Mouse (Mus musculus): Measurements from ENCODE around the gene Sardh. TPM values are rescaled to one million over a fixed set of nuclear protein-coding genes. Genes with fewer than 3 reads are reported as not detected.

Gene Sardh
- polyA plus RNA-seq (2012; rRNA removed) = 53.5 and 59.8 TPM in 2 replicates

DNA sequence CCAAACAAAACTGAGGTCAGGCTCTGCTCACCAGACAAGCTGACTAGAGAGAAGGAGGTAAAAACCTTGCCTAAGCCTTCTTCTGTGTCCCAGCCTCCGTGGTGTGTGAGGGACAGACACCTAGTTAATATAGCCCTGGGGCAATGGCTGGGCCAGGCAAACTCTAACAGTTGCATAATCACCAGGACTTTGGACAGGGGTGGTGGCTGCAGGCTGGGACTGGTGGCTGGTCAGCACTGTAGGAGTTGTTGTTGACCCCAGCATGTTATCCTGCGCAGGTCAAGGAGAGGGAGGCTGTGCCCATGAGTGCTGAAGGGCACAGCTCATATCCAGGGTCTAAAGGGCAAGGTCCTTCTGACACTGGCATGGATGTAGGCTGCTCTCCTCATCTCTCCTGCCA lies at the start of gene Sardh:
Sardh (minus strand) TSS at position 127 of the 400 bp plus-strand sequence.

DNA sequence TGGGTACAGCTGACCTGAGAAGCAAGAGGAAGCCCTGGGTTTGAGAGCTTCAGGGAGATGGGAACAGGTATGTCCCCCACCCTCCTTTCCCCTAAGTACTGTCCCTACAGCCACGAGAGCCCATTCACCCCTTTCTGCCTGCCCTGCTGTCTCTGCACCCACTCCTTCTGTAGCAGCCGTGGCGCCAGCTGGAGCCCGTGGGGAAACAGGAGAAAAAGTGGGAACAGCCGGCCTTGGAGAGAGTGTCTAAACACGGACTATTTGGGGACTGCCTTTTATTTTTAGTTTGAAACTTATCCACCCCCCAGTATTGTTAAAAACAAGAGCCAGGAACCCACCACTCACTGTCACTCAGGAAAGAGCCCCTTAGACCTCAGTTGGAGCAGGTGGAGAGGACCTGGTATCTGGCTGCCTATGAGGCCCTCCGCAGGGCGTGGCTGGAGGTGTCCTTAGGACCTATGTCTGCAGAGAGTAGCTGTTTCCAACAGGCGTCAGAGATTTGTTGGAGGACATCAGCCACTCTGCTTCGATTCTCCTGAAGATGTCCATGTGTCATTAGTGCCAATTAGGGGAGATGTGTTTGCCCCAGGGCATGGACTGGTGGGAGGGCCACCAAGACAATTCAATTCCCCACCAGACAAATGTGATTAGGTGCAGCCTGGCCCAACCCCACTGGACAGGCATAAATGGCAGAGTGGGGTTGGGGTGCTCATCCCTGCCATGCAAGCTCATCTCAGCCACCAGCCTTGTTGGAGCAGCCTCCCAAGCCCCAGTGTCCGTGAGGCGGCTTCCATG lies 83.1 kb downstream of the Sardh start, which contains the start of gene Dbh:
Dbh (plus strand) TSS at position 438 of the 795 bp plus-strand sequence.

DNA sequence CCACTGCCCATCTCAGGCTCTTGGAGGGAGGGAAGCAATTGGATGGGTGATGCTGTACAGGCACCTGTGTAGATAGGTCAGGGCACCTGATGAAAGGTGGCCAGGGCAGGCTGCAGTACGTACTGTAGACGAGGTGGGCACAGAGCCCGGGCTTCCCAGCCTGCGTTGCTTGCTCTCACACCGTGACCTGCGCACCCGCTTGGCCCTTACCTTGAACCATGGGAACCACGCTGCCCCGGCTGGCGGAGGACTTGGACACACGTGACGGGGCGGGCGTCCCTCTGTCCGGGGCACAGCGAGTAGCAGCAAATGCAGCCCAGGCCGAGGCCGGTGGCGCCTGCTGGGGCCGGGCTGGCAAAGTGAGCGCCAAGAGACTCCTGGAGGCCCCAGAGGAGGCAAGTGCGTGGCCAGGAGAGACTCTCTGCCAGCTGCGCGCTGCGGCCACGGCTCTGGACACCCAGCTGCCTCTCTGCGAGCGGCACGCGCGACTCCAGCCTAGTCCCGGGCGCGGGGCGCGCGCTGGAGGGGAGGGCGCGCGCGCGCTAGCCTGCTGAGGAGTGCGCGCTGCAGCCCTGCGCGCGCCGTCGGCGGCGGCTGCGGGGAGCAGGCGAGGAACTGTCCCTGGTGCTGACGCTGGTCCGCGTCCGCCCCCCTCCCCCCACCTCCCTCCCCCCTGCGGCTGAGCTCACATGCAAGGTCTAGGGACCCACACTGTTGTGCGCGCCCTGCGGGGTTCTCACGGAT lies 106.0 kb downstream of the Sardh start, which contains the start of gene Fam163b:
Fam163b (minus strand) TSS at position 542 of the 744 bp plus-strand sequence.

Other genes with a start within 250 kb of the Sardh start
- gene Cacfd1, start 238.4 kb downstream of the Sardh start, polyA plus RNA-seq (2012; rRNA removed) = 76.5 and 99.4 TPM in 2 replicates
- 3.9 and 4.7 TPM in 2 replicates for gene Slc2a6, start 220.3 kb downstream of the Sardh start, polyA plus RNA-seq (2012; rRNA removed)
- gene Mymk, start 176.2 kb downstream of the Sardh start, polyA plus RNA-seq (2012; rRNA removed) = 0.51 and 1.6 TPM in 2 replicates
- 27.4 and 28.0 TPM in 2 replicates for gene Adamtsl2, start 169.0 kb downstream of the Sardh start, polyA plus RNA-seq (2012; rRNA removed)
- 0.17 and 0.43 TPM in 2 replicates for gene Fam163b, start 105.8 kb downstream of the Sardh start, polyA plus RNA-seq (2012; rRNA removed)
- 0.36 and 0.51 TPM in 2 replicates for gene Dbh, start 83.1 kb downstream of the Sardh start, polyA plus RNA-seq (2012; rRNA removed)
- 30.1 and 32.3 TPM in 2 replicates for gene Vav2, start 178.7 kb upstream of the Sardh start, polyA plus RNA-seq (2012; rRNA removed)
- 26.6 and 28.4 TPM in 2 replicates for gene Brd3os, start 194.0 kb upstream of the Sardh start, polyA plus RNA-seq (2012; rRNA removed)